Mouse (Mus musculus) intestine, embryonic 14.5 days (tissue): ENCODE measurements at regions not wholly inside any gene's neighbourhood (a gene's known extent, or its start where the extent isn't known, plus 50 kb on each side); places are given as distances from the start of the nearest gene placed in this dataset.

Experiments
- ATAC-seq: fragments of 200-750 bp; cut with Nextera tagmentation; replicated peaks from 2 replicates; pipeline ENCODE4 v1.8.0; 2017; ENCODE audit warnings: low read depth, moderate number of reproducible peaks, moderate TSS enrichment, moderate library complexity; ENCODE audit not compliant: low FRiP score, low TSS enrichment
- DNase-seq: peaks from one replicate; pipeline ENCODE4 v3.0.0-alpha.2; 2018; ENCODE audit warnings: low spot score
- H3K27ac ChIP-seq: fragments of 300-500 bp; sonication (generic); 2 replicates; pipeline ENCODE4 v1.5.1; 2014; ENCODE audit warnings: low read depth, mild to moderate bottlenecking, control low read depth
- H3K27me3 ChIP-seq: fragments of 300-500 bp; sonication (generic); replicated peaks from 2 replicates; pipeline ENCODE4 v1.6.1; 2014; ENCODE audit warnings: low read length, control low read depth; ENCODE audit not compliant: control insufficient read depth, insufficient read depth
- H3K36me3 ChIP-seq: fragments of 300-500 bp; sonication (generic); 2 replicates; pipeline ENCODE4 v1.6.1; 2014; ENCODE audit warnings: low read length, control low read depth; ENCODE audit not compliant: control insufficient read depth, insufficient read depth
- H3K4me1 ChIP-seq: fragments of 300-500 bp; sonication (generic); replicated peaks from 2 replicates; pipeline ENCODE4 v1.6.1; 2014; ENCODE audit warnings: low read length, control low read depth, mixed read lengths; ENCODE audit not compliant: control insufficient read depth, insufficient read depth
- H3K4me2 ChIP-seq: fragments of 300-500 bp; sonication (generic); 2 replicates; pipeline ENCODE4 v1.6.1; 2014; ENCODE audit warnings: low read length
- H3K4me3 ChIP-seq: fragments of 300-500 bp; sonication (generic); 2 replicates; pipeline ENCODE4 v1.5.1; 2014; ENCODE audit warnings: low read depth, low read length, control low read depth, mixed read lengths
- H3K9ac ChIP-seq: fragments of 300-500 bp; sonication (generic); 2 replicates; pipeline ENCODE4 v1.6.1; 2014; ENCODE audit warnings: mild to moderate bottlenecking, low read length
- H3K9me3 ChIP-seq: fragments of 300-500 bp; sonication (generic); 2 replicates; pipeline ENCODE4 v1.6.1; 2016; ENCODE audit warnings: low read length, control low read depth; ENCODE audit not compliant: control insufficient read depth
- WGBS: fragments of 180-500 bp; shearing (Covaris S2); extraction: QIAGEN DNeasy Blood & Tissue Kit; methylation state at CpG from one replicate; pipeline ENCODE4 v1.1.7; 2014; 5-methylcytosine and 5-hydroxymethylcytosine counted together

DNA sequence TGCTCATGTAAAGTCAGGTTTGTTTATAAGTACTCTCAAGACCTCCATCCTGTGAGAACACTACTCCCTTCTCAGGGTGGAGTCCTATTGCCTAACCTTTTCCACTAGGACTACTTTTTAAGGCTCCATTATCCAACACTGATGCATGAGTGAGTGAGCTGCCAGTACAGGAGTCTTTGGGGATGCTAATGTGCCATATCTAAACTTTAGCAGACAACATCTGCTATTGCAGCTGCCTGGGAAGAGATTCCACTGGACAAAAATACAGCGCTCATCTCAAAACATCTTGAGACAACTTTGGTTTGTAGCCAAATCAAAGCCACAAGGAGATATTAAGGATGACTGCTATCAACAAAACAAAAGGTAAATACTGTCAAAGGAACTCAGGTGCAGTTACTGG is 52.3 kb upstream of the Gm10985 start:
- no peak for ATAC-seq
- H3K36me3 ChIP-seq, result no peaks in the 10 kb centered on the region
- no peak overlapping the region for H3K9ac ChIP-seq
- H3K27ac ChIP-seq, result no peak overlapping the region
- WGBS, result 100% methylated on average over 1 of the region's 1 CpGs
- H3K4me2 ChIP-seq, result no peak overlapping the region
- DNase-seq, result no peak
- H3K9me3 ChIP-seq, result no peaks in the 10 kb centered on the region
- H3K4me1 ChIP-seq, result no peaks in the 10 kb centered on the region
- no peaks in the 10 kb centered on the region for H3K27me3 ChIP-seq
- H3K4me3 ChIP-seq, result no peak overlapping the region

DNA sequence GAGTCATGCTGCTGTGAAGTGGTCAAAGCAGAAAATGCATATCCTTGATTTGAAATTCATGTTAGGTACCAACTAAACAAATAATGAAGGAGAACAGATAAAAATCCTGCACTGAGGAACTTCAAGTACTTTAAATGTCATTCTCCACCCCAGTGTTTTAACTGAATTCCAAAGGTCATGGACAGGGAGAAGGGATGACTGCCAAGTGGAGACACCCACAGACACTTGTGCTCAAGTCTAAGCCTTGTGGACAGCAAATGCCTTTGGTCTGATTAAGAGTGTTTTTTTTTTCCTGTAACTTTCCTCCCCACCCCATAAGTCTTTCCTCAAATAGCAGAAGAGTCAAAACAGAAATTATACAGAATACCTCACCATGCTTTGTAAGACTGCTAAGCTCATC is 55.2 kb upstream of the Gm10985 start:
- Histone ChIP-seq H3K27ac (no peak overlapping the region), H3K4me1 (no peaks in the 10 kb centered on the region), H3K4me3 (no peak overlapping the region), H3K27me3 (no peaks in the 10 kb centered on the region), H3K36me3 (no peaks in the 10 kb centered on the region), H3K4me2 (no peak overlapping the region), H3K9me3 (no peaks in the 10 kb centered on the region), H3K9ac (no peak overlapping the region)
- DNase-seq (no peak), ATAC-seq (no peak)

DNA sequence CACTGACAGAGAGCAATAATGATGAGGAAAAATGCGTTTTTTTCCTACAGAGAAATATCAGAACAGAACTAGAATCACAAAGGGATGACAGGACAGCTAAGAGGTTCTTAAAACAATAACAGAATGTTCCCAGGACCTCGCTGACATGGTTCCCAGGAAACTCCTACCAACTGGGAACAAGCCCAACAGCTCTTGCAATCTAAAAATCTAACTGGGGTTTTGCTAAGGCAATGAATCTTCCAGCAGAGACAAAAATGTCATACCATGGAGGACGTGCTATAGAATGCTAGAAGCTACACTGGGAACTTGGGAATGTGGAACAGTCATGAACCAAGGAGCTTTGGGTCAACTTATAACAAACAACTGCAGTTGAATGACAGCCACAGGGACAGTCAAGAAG is 59.7 kb upstream of the Gm10985 start:
- H3K36me3 ChIP-seq, result no peaks in the 10 kb centered on the region
- H3K4me3 ChIP-seq, result no peak overlapping the region
- no peak overlapping the region for H3K9ac ChIP-seq
- WGBS, result 59% methylated on average over 3 of the region's 3 CpGs
- ATAC-seq (no peak), DNase-seq (no peak)
- no peak overlapping the region for H3K27ac ChIP-seq
- no peaks in the 10 kb centered on the region for H3K4me1 ChIP-seq
- no peaks in the 10 kb centered on the region for H3K27me3 ChIP-seq
- H3K9me3 ChIP-seq, result no peaks in the 10 kb centered on the region
- H3K4me2 ChIP-seq, result no peak overlapping the region

DNA sequence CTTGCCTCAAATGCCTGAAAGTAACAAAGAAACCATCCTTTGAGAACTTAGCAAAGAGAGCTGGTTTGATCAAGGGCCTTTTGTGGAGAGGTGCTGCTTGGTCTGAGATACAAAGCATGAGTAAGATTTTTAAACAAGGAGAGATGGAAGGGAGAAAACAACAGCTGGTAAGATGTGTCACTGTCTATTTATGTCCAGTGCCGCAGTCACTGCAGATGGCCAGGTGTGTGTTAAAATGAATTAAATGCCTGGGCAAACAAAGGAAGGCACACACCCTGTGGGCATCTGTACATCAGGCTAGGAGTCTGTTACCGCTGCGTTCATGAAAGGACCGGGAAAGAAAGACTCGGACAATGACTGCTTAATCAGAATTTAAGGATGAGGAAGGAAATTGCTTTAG is 68.2 kb upstream of the Gm10985 start:
- no peak overlapping the region for H3K4me2 ChIP-seq
- H3K9me3 ChIP-seq, result no peaks in the 10 kb centered on the region
- WGBS, result 90% methylated on average over 5 of the region's 5 CpGs
- no peak overlapping the region for H3K9ac ChIP-seq
- no peaks in the 10 kb centered on the region for H3K27me3 ChIP-seq
- no peak overlapping the region for H3K4me3 ChIP-seq
- H3K36me3 ChIP-seq, result no peaks in the 10 kb centered on the region
- DNase-seq (no peak), ATAC-seq (no peak)
- no peak overlapping the region for H3K27ac ChIP-seq
- no peaks in the 10 kb centered on the region for H3K4me1 ChIP-seq

DNA sequence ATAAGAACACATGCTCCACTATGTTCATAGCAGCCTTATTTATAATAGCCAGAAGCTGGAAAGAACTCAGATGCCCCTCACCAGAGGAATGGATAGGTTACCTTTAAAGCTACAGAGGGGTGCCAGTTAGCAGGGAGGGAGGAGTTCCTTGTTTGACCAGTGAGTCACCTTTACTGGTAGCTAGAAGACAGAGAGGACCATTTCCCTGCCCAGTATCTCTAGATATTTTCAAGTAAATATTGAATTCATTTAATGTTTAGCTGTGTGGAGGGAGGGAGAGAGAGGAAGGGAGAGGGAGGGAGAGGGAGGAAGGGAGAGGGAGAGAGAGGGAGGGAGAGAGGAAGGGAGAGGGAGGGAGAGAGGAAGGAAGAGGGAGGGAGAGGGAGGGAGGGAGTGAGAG is 77.3 kb upstream of the Gm10985 start:
- no peak overlapping the region for H3K27ac ChIP-seq
- no peaks in the 10 kb centered on the region for H3K9me3 ChIP-seq
- ATAC-seq (no peak), DNase-seq (no peak)
- no peak overlapping the region for H3K4me3 ChIP-seq
- H3K36me3 ChIP-seq, result no peaks in the 10 kb centered on the region
- no peak overlapping the region for H3K4me2 ChIP-seq
- H3K9ac ChIP-seq, result no peak overlapping the region
- H3K4me1 ChIP-seq, result no peaks in the 10 kb centered on the region
- no peaks in the 10 kb centered on the region for H3K27me3 ChIP-seq

DNA sequence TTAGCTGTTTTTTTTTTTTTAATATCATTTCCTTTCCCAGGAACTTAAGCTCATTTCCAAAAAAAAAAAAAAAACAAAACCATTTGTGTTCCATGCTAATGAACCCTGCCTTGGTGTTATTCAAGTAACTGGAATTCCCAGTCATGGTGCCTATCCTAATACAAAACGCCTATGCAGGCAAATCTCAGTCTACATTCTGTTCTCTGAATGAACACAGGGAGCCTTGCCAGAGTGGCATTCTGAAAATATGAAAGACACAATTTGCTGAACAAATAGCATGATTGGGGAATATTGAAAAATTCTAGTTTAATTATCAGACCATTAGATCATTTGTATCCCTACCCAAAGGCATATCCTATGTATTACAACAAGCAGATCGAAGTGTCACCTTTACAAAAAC is 80.9 kb upstream of the Gm10985 start:
- DNase-seq, result no peak
- H3K27me3 ChIP-seq, result no peaks in the 10 kb centered on the region
- WGBS, result 86% methylated on average over 2 of the region's 2 CpGs
- no peak overlapping the region for H3K9ac ChIP-seq
- ATAC-seq, result no peak
- no peak overlapping the region for H3K4me2 ChIP-seq
- no peak overlapping the region for H3K4me3 ChIP-seq
- H3K9me3 ChIP-seq, result no peaks in the 10 kb centered on the region
- H3K4me1 ChIP-seq, result no peaks in the 10 kb centered on the region
- no peaks in the 10 kb centered on the region for H3K36me3 ChIP-seq
- no peak overlapping the region for H3K27ac ChIP-seq

DNA sequence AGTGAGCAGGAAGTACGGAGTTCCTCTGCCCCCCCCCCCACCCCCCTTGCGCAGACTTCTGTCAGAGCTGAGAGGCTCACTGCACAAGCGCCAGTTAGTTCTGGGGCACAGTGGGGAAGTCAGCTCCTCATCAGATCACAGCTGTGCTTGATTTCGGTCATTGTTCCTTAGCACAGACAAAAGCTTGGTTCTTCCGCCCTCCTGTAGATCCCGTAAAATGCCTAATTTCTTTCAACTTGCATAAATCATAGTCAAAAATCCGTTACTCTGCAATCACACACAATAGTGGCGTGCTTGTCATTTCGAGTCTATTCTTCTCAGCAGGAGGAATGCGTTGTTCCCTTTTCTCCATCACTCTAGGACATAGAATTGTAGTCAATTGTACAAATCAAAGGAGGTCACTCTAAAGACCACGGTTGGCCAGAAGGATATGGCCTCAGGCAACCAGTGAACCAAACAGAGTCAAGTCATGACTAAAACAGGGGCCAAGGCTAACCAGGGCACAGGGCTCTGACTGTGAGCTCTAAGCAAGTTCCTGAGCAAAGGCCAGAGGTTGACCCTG is 83.3 kb upstream of the Gm10985 start:
- H3K36me3 ChIP-seq, result no peaks in the 10 kb centered on the region
- no peak overlapping the region for H3K27ac ChIP-seq
- no peak overlapping the region for H3K4me3 ChIP-seq
- no peaks in the 10 kb centered on the region for H3K4me1 ChIP-seq
- no peaks in the 10 kb centered on the region for H3K9me3 ChIP-seq
- 75% methylated on average over 11 of the region's 11 CpGs for WGBS
- H3K9ac ChIP-seq, result no peak overlapping the region
- ATAC-seq (no peak), DNase-seq (no peak)
- no peaks in the 10 kb centered on the region for H3K27me3 ChIP-seq
- no peak overlapping the region for H3K4me2 ChIP-seq

DNA sequence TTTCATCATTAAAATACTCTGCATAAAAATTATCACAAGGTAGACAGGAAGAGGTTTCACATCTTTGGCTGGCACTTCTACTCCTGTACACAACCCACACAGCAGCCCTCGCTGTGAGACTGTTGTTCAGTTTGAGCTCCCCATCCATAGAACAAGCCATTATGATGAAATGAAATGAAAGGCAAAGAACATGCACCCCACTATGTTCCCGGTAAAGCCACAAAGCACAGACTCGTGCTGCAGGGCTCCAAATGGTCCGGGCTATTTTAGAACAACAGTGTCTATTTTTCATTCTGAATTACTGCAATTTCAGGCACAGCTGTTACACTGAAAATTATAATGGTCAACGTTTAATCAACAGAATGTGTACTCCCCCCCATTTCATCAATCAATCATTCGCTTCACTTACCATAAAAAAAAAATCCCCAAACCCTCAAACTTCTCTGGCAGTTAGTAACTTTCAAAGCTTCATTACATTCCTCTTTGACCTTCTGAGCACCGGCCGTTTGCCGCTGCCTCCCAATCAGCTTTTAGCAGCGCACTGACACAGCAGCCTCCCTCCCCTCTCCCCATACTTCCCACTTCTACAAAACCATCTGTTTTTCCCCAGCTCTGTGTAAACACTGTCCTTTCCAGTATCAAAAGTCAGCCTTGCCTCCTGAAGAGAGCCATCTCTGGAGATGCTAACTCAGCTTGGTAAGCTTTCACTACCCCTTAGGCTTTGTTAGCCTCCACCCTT is 88.6 kb upstream of the Gm10985 start:
- no peak for DNase-seq
- Histone ChIP-seq H3K27ac (no peak overlapping the region), H3K9me3 (0 out of 2 replicates have a peak, but pooled peaks cover 3% of the 10 kb centered on the region), H3K4me1 (no peaks in the 10 kb centered on the region), H3K27me3 (no peaks in the 10 kb centered on the region), H3K36me3 (no peaks in the 10 kb centered on the region), H3K9ac (no peak overlapping the region), H3K4me3 (no peak overlapping the region), H3K4me2 (peak overlapping the region; percentile 23; the same call in 1 of the 2 replicates)
- WGBS, result 30% methylated on average over 10 of the region's 10 CpGs
- no peak for ATAC-seq

DNA sequence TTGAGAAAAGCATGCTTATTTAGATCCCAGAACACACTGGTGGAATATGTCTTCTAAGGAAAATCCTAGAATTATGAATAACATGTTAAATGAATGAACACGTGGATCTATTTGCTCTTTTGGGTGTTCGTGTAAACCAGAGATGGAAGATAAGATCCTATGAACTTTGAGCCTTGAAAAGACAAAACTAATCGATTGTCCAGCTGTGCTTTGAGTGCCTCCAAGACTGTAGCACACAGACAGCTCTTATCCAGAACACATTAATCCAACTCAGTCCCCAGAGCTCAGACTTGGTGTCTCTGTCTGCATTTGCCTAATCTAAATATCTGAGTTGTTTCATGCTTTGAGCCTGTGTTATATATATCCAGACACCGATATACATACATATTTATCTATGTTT is 80.0 kb upstream of the Frem2 start:
- Histone ChIP-seq H3K4me3 (no peak overlapping the region), H3K36me3 (no peaks in the 10 kb centered on the region), H3K4me2 (no peak overlapping the region), H3K27ac (no peak overlapping the region), H3K27me3 (no peaks in the 10 kb centered on the region), H3K4me1 (no peaks in the 10 kb centered on the region), H3K9ac (no peak overlapping the region), H3K9me3 (no peaks in the 10 kb centered on the region)
- ATAC-seq, result no peak
- 37% methylated on average over 4 of the region's 4 CpGs for WGBS
- no peak for DNase-seq
